12 mouse cellular contexts compared by ENCODE assay signal in genomic region chr3:132983845-132984485, GRCm38 (mm10). TPM values are rescaled to one million over a fixed set of nuclear protein-coding genes. Genes with fewer than 3 reads are reported as not detected.
DNase-seq lines count a peak whose midpoint lies in the region; ATAC-seq lines count a peak whose summit lies in the region.
"Had no signal": no experiment of that assay in that cellular context is flagged by ENCODE, and none has a peak within 500 bp of the region (broad histone marks: within the 10 kb centered on the region; RNA-seq: fewer than 3 reads in every experiment).

No protein-coding gene starts in this region.

- no peak for ATAC-seq in heart, embryonic 13.5 days (ENCODE audit: extremely low read depth, insufficient number of reproducible peaks, low FRiP score, low TSS enrichment)
- peak; percentile 90; the same call in 1 of the 2 replicates for ATAC-seq in lung, embryonic 15.5 days (ENCODE audit: borderline replicate concordance, extremely low read depth, low FRiP score, low TSS enrichment)

- H3K36me3 ChIP-seq in heart, embryonic 13.5 days = peaks cover 42% of the 10 kb centered on the region
- H3K36me3 ChIP-seq in lung, embryonic 15.5 days = 0 out of 2 replicates have a peak, but pooled peaks cover 19% of the 10 kb centered on the region

- H3K27ac ChIP-seq in heart, embryonic 13.5 days (replicated peaks) = peak overlapping the region; percentile 50
- peak overlapping the region; percentile 80 for H3K27ac ChIP-seq in lung, embryonic 15.5 days

- DNase-seq in heart, adult 9 months (ENCODE audit: low spot score in 2 of 2) = no peak
- DNase-seq in 3T3-L1 (ENCODE audit: low read depth, low spot score) = peak; percentile 85
- DNase-seq in embryo, embryonic 11.5 days (ENCODE audit: low read depth, low spot score) = peak; percentile 7
- no peak for DNase-seq in neural tube, embryonic 10.5 days (ENCODE audit: extremely low spot score, low spot score)
- DNase-seq in left cerebral cortex, adult 8-10 months (ENCODE audit: low spot score in 2 of 2) = no peak
- no peak for DNase-seq in testis, postnatal 10 days (ENCODE audit: low spot score)
- DNase-seq: heart, adult 18-20 months; layer of hippocampus, postnatal 36 days had no signal

- no peak overlapping the region for H3K9ac ChIP-seq in heart, embryonic 13.5 days
- no peak overlapping the region for H3K9ac ChIP-seq in lung, embryonic 15.5 days

- no peaks in the 10 kb centered on the region for H3K9me3 ChIP-seq in heart, embryonic 13.5 days
- no peaks in the 10 kb centered on the region for H3K9me3 ChIP-seq in lung, embryonic 15.5 days

- H3K4me3 ChIP-seq in heart, embryonic 13.5 days = no peak overlapping the region
- no peak overlapping the region for H3K4me3 ChIP-seq in lung, embryonic 15.5 days
- H3K4me3 ChIP-seq: erythroblast, embryonic 14.5 days had no signal

- H3K27me3 ChIP-seq in heart, embryonic 13.5 days (replicated peaks) = no peaks in the 10 kb centered on the region
- no peaks in the 10 kb centered on the region for H3K27me3 ChIP-seq in lung, embryonic 15.5 days

- 20% methylated on average over 4 of the region's 4 CpGs for WGBS in heart, embryonic 13.5 days
- WGBS in lung, embryonic 15.5 days = 2% methylated on average over 4 of the region's 4 CpGs

- peaks cover 9% of the 10 kb centered on the region for H3K4me1 ChIP-seq in heart, embryonic 13.5 days
- peaks cover 19% of the 10 kb centered on the region for H3K4me1 ChIP-seq in lung, embryonic 15.5 days

- no peak overlapping the region for H3K4me2 ChIP-seq in heart, embryonic 13.5 days
- H3K4me2 ChIP-seq in lung, embryonic 15.5 days = peak overlapping the region; percentile 11; the same call in 1 of the 2 replicates

RNA-seq across cellular contexts. Expression of gene Npnt, which starts 33.9 kb away (rescaled TPM):
- polyA plus RNA-seq in heart, embryonic 13.5 days (2015; fragmentation: Nextera tagmentation; extraction: Ambion mirVana) = 21.8 and 25.6 TPM in 2 replicates
- 92.2 and 98.3 TPM in 2 replicates for polyA plus RNA-seq in lung, embryonic 15.5 days (2015; fragmentation: Nextera tagmentation; extraction: Ambion mirVana)
- 10 to 100 TPM; 13.2 to 15.1 (median 14.3) TPM for total RNA-seq in left cerebral cortex, adult 8-10 months (2022)
- total RNA-seq: megakaryocyte-erythroid progenitor cell, adult 5-6 weeks had no signal
- polyA plus RNA-seq: erythroblast, embryonic 14.5 days had no signal

Comparison
In these comparisons a context has a peak if more than half of its experiments do, and no peak if none do; other contexts are left out.
1. DNase-seq: peak in 3T3-L1 (single experiment) and embryo, embryonic 11.5 days (single experiment); none in heart, adult 9 months (0 of 2), neural tube, embryonic 10.5 days (single experiment), left cerebral cortex, adult 8-10 months (0 of 2) and testis, postnatal 10 days (single experiment).